Mouse (Mus musculus): ENCODE data around the gene Esr1. TPM values are rescaled to one million over a fixed set of nuclear protein-coding genes. Genes with fewer than 3 reads are reported as not detected.

The Esr1 gene
- polyA plus RNA-seq, 1 experiment from 2014 or later: 0.08 TPM

DNA sequence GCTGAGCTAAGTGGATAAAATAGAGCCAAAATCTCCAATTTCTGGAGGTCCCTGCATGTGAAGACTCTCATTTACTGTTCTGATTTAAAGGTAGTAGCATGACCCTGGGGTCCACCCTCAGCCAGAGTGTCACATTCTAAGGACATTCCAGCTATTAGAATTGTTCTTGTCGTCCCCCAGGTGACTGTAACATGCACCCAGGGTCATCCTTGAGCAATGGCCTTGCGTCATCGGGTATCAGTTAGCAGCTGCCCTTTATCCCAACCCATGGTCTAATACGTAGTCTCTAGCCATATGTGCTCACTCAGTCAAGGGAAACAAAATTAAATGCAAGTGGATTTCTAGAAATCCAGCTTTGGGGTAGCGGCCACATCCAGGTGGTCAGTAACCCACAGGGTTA, 213.0 kb downstream of the Esr1 start:
- no peaks in the 10 kb centered on the region for H3K9me3 ChIP-seq
- no peak overlapping the region for H3K4me3 ChIP-seq
- DNase-seq (ENCODE audit: low spot score): no peak
- no peaks in the 10 kb centered on the region for H3K36me3 ChIP-seq
- H3K4me1 ChIP-seq (replicated peaks): no peaks in the 10 kb centered on the region
- no peaks in the 10 kb centered on the region for H3K27me3 ChIP-seq (ENCODE audit: insufficient read depth, poor library complexity, severe bottlenecking)
- WGBS: 89% methylated on average over 5 of the region's 5 CpGs
- no peak overlapping the region for H3K27ac ChIP-seq

DNA sequence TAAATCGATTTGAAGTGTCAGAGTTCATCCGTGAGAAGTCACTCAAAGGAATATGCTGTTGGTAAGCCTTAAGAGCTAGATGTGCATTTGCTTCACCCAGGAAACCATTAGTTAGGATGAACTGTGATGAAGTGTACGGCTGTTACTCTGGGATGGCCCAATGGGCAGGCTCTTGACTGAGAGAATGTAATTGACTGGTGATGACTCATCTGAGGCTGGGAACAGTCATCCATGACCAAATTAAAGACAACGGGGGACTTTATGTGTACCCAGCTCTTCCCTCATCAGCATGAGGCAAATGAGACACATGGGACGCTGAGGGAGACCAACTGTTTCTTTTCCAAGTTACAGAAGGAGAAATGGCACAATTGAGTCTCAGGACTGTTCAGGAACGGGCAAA, 219.2 kb downstream of the Esr1 start:
- 82% methylated on average over 6 of the region's 6 CpGs for WGBS
- H3K36me3 ChIP-seq: no peaks in the 10 kb centered on the region
- no peaks in the 10 kb centered on the region for H3K27me3 ChIP-seq (ENCODE audit: insufficient read depth, poor library complexity, severe bottlenecking)
- no peak overlapping the region for H3K27ac ChIP-seq
- H3K9me3 ChIP-seq: no peaks in the 10 kb centered on the region
- no peak overlapping the region for H3K4me3 ChIP-seq
- DNase-seq (ENCODE audit: low spot score): no peak
- H3K4me1 ChIP-seq (replicated peaks): no peaks in the 10 kb centered on the region

DNA sequence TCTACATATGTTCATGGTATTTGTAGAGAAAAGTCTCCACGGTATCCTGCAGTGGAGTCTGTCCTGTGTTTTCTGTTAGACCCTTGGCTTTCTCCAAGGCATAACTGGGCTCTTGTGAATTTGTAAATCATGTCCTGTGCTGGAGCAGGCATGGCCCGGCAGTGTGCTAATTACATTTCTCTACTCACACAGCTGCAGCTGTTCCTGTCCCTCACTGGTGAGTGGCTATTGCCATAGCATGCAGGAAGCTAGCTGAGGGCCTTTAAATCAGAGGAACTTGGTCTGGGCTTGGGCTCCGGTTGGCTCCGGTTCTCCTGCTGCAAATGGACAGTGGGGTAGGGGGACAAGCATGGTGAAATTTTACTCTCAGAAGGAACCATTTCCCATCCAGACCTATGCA, 226.7 kb downstream of the Esr1 start:
- WGBS: 91% methylated on average over 4 of the region's 4 CpGs
- no peak for DNase-seq (ENCODE audit: low spot score)

DNA sequence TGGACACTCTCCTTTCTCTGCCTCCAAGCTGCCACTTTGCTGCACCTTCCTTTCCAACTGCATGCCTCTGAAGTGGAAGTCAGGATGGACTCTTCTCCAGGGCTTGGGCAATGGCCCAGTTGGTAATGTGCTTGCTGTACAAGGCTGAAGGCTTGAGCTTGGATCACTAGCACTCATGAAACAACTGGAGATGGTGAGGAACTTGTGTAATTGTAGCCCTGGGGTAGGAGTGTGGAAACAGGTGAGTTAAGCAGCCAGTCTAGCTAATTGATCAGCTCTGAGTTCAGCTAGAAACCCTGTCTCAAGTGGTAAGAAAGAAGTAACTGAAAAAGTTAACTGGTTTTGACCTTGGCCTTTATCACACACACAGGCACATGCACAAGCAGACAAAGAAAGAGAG, 229.6 kb downstream of the Esr1 start:
- DNase-seq (ENCODE audit: low spot score): no peak
- no peaks in the 10 kb centered on the region for H3K36me3 ChIP-seq
- H3K4me1 ChIP-seq (replicated peaks): no peaks in the 10 kb centered on the region

More for the DNA sequence above, 226.7 kb downstream of the Esr1 start:
- no peak overlapping the region for H3K4me3 ChIP-seq
- no peaks in the 10 kb centered on the region for H3K9me3 ChIP-seq
- no peaks in the 10 kb centered on the region for H3K4me1 ChIP-seq (replicated peaks)
- no peak overlapping the region for H3K27ac ChIP-seq
- no peaks in the 10 kb centered on the region for H3K27me3 ChIP-seq (ENCODE audit: insufficient read depth, poor library complexity, severe bottlenecking)
- no peaks in the 10 kb centered on the region for H3K36me3 ChIP-seq

DNA sequence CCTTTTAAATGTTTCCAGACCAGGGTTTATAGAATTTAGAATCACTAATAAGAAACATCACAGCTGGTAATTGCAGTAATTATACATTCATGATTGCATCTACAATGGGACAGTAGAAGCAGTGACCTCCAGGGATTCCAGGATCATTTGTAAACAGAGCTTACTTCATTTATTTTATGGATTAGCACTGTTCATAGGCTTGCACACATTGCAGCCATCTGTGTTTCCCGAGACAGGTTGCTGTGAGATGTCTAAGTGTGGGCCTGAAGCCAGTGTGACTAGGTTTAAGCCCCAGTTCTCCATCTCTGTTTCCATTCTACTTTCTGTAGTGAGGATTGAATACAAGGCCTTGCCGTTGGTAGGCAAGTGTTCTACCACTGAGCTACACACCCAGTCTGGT, 236.1 kb downstream of the Esr1 start:
- Histone ChIP-seq H3K36me3 (no peaks in the 10 kb centered on the region), H3K4me3 (no peak overlapping the region), H3K9me3 (no peaks in the 10 kb centered on the region), H3K27ac (no peak overlapping the region), H3K4me1 (replicated peaks) (no peaks in the 10 kb centered on the region), H3K27me3 (ENCODE audit: insufficient read depth, poor library complexity, severe bottlenecking) (no peaks in the 10 kb centered on the region)
- no peak for DNase-seq (ENCODE audit: low spot score)
- WGBS: 81% methylated on average over 2 of the region's 2 CpGs

More for the DNA sequence above, 229.6 kb downstream of the Esr1 start:
- H3K27me3 ChIP-seq (ENCODE audit: insufficient read depth, poor library complexity, severe bottlenecking): no peaks in the 10 kb centered on the region
- H3K4me3 ChIP-seq: no peak overlapping the region
- no peaks in the 10 kb centered on the region for H3K9me3 ChIP-seq
- H3K27ac ChIP-seq: no peak overlapping the region

DNA sequence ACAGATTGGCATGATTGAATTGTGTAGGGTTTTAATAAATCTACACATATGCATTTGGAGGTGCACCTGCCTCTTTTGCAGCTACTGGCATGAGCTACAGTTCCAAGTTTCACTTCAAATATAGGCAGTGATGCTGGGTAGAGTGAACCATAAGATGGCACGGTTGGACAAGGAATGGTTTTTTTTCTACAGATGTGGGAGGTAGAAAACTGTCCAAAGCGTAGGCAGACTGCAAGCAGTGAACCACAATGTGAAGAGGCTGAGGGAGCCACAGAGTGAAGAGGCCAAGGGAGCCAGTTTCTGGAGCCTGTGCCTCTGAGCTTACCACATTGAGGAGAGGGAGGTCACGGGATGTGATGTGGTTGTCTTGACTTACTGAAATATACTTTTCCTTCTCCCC, 238.5 kb downstream of the Esr1 start:
- Histone ChIP-seq H3K4me3 (no peak overlapping the region), H3K9me3 (no peaks in the 10 kb centered on the region), H3K27me3 (ENCODE audit: insufficient read depth, poor library complexity, severe bottlenecking) (no peaks in the 10 kb centered on the region), H3K27ac (no peak overlapping the region), H3K36me3 (no peaks in the 10 kb centered on the region), H3K4me1 (replicated peaks) (no peaks in the 10 kb centered on the region)
- no peak for DNase-seq (ENCODE audit: low spot score)
- 89% methylated on average over 3 of the region's 3 CpGs for WGBS

DNA sequence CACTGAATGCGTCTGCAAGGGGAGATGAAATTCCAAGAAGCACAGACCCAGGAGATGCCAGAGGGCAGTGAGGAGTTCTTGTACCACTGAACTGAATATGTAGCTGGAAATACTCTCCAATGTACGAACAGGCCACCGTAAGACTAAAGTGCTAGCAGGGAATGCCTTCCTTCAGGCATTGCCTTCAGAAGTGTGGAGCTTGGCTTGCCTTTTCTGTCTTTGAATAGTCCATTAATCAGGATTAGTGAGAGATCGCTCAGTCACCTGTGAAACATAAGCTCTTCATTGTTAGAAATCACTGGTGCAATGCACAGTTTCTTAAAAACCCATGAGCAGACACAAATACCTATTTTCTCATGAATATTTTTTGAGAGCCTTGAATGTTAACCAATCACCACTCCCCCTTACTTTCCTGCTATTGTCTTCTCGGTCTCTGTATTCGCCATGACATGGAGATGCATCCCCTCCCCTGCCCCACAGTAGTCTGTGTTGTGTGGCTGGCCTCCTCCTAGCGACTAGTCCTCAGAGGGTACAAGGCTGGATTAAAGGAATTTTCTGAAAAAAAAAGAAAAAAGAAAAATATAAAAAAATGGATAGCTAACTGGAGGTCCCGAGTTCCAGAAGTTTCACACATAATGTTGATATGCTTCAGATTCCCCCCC, 263.8 kb downstream of the Esr1 start:
- Histone ChIP-seq H3K9me3 (no peaks in the 10 kb centered on the region), H3K4me1 (replicated peaks) (no peaks in the 10 kb centered on the region; the same call in 1 of the 2 replicates), H3K27me3 (ENCODE audit: insufficient read depth, poor library complexity, severe bottlenecking) (no peaks in the 10 kb centered on the region), H3K36me3 (no peaks in the 10 kb centered on the region), H3K4me3 (no peak overlapping the region), H3K27ac (no peak overlapping the region)
- 54% methylated on average over 8 of the region's 8 CpGs for WGBS
- DNase-seq (ENCODE audit: low spot score): no peak

DNA sequence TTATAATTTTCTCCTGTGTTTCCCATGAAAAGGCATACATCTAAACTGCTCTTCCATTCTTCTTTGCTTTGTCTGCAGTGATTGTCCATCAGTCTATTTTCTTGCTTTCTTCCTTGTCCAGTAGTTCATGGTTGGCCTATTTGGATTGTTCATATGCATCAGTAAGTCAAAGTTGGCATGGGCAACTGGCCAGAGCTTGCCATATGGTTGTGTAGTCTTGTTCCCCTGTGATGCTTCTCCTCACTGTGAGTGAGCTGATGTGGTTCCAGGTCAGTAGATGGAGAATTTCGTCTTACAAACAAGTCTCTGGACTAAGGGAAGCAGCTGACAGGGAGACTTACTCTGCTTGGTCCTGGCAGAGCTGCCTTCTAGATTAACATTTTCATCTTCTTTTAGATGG, 270.0 kb downstream of the Esr1 start:
- WGBS: 80% methylated on average over 1 of the region's 1 CpGs
- Histone ChIP-seq H3K36me3 (no peaks in the 10 kb centered on the region), H3K4me1 (replicated peaks) (no peaks in the 10 kb centered on the region), H3K4me3 (no peak overlapping the region), H3K27ac (no peak overlapping the region), H3K9me3 (no peaks in the 10 kb centered on the region), H3K27me3 (ENCODE audit: insufficient read depth, poor library complexity, severe bottlenecking) (no peaks in the 10 kb centered on the region)
- DNase-seq (ENCODE audit: low spot score): no peak

DNA sequence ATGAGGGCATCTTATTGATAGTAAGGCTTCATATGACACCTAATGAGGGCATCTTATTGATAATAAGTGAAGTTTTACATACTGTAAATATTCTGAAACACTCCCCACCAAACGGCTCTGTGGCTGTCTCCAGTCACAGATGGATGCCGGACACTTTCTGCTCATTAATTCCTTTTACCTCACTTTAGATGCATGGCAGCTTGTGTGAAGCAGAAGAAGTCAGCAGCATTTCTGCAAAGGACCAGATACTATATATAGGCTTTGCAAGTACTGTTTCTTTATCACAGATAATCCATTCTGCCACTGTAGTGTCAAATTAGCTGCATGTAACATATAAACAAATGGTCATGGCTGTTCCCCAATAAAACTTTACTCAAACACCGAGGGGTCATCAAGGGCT, 274.1 kb downstream of the Esr1 start:
- 86% methylated on average over 3 of the region's 3 CpGs for WGBS
- Histone ChIP-seq H3K27ac (no peak overlapping the region), H3K9me3 (no peaks in the 10 kb centered on the region), H3K4me3 (no peak overlapping the region), H3K36me3 (no peaks in the 10 kb centered on the region), H3K4me1 (replicated peaks) (no peaks in the 10 kb centered on the region), H3K27me3 (ENCODE audit: insufficient read depth, poor library complexity, severe bottlenecking) (no peaks in the 10 kb centered on the region)
- DNase-seq (ENCODE audit: low spot score): no peak

DNA sequence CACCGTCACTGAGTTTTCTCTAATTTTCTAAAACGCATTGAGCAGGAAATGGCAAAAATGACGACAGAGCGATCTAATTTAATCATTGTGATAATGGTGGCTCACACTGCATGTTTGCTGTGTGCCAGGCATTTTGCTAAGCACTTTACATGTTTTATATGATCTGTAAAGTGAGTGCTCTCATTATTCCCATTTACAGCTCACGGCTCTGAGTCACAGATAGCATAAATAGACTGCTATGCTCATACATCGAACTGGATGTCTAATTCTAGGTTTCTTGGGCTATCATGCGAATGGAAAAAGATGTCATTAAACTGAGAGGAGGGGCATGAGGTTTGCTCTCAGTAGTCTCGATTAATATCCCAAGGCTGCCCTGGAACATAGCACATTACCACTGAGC, 274.6 kb downstream of the Esr1 start:
- Histone ChIP-seq H3K9me3 (no peaks in the 10 kb centered on the region), H3K27ac (no peak overlapping the region), H3K36me3 (no peaks in the 10 kb centered on the region), H3K4me1 (replicated peaks) (no peaks in the 10 kb centered on the region), H3K27me3 (ENCODE audit: insufficient read depth, poor library complexity, severe bottlenecking) (no peaks in the 10 kb centered on the region), H3K4me3 (no peak overlapping the region)
- 91% methylated on average over 8 of the region's 8 CpGs for WGBS
- DNase-seq (ENCODE audit: low spot score): no peak

DNA sequence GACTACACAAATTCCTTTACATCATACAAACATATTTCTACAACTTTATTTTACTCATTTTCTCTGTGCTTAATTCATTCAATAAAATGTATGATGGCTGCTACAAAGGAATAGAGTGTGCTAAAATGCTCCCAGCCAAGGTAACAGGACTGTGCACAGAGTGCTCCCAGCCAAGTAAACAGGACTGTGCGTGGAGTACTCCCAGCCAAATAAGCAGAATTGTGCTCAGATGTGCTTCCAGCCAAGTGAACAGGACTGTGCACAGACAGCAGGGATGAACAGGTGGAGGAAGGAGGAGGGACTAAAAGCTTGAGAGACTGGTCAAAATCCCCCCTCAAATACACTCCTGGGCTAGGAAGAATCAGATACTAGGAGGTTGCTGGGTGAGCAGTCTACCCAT, 282.1 kb downstream of the Esr1 start:
- no peak for DNase-seq (ENCODE audit: low spot score)
- Histone ChIP-seq H3K4me3 (no peak overlapping the region), H3K4me1 (replicated peaks) (no peaks in the 10 kb centered on the region), H3K36me3 (no peaks in the 10 kb centered on the region), H3K27ac (no peak overlapping the region), H3K9me3 (no peaks in the 10 kb centered on the region), H3K27me3 (ENCODE audit: insufficient read depth, poor library complexity, severe bottlenecking) (no peaks in the 10 kb centered on the region)
- WGBS: 45% methylated on average over 1 of the region's 1 CpGs

DNA sequence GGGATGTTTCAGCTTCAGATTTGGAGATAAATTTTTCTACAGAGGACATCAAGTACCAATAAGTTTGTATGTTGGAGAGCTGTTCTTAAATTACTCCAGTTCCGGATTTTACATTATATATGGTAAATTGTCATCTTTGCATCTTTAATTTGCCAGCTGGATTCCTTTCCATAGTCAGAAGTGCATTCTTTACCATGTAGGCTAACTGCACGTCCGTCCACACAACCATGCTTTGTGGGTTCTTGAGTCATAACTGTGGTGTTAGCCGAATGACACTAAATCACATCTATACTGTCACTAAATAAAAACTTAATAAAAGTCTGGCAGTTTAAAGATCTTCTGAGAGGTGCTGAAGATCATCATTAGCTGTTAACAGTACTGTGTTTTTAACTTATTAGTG, 286.4 kb downstream of the Esr1 start:
- H3K4me1 ChIP-seq (replicated peaks): no peaks in the 10 kb centered on the region
- H3K36me3 ChIP-seq: no peaks in the 10 kb centered on the region
- H3K27me3 ChIP-seq (ENCODE audit: insufficient read depth, poor library complexity, severe bottlenecking): no peaks in the 10 kb centered on the region
- no peak overlapping the region for H3K4me3 ChIP-seq
- H3K27ac ChIP-seq: no peak overlapping the region
- 89% methylated on average over 4 of the region's 4 CpGs for WGBS
- H3K9me3 ChIP-seq: no peaks in the 10 kb centered on the region
- no peak for DNase-seq (ENCODE audit: low spot score)

DNA sequence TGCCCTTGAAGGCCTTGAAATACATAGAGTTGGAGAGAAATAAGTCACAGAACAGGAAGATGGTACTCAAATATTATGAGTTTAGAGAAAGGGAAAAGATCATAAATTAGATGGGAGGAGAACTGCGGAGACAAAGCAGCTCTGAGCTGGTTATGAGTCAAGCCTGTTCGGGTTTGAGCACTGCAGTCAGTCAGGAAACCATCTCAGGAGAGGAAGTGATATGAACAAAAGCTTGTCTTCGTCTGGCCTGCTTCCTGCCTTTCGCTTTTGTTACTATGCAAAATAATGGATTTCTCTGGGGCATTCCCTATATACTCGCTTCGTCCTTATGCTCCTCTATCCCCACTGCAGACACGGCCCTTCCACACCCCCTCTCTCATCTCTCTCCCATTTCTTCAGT, 288.9 kb downstream of the Esr1 start:
- Histone ChIP-seq H3K4me3 (no peak overlapping the region), H3K36me3 (no peaks in the 10 kb centered on the region), H3K9me3 (no peaks in the 10 kb centered on the region), H3K4me1 (replicated peaks) (no peaks in the 10 kb centered on the region), H3K27ac (no peak overlapping the region), H3K27me3 (ENCODE audit: insufficient read depth, poor library complexity, severe bottlenecking) (no peaks in the 10 kb centered on the region)
- WGBS: 85% methylated on average over 7 of the region's 7 CpGs
- DNase-seq (ENCODE audit: low spot score): no peak

DNA sequence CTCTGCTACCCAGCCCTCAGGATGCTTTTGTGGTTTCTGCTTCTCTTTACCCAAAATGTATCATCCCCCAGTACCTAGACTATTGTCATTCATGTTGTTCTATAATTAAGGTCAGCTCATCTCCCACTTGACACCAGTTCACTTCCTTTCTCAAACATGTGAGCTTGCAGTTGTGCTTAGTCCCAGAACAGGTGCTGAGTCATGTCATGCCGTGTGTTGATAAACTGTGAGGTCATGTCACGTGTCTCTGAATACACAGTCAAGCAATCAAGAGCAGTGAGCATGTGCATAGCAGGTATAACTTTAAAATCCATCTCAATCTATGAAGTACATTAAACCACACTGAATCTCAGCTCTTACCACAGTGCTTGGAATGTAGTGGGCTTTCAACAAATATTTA, 297.9 kb downstream of the Esr1 start:
- no peaks in the 10 kb centered on the region for H3K36me3 ChIP-seq
- no peak overlapping the region for H3K4me3 ChIP-seq
- 90% methylated on average over 2 of the region's 2 CpGs for WGBS
- H3K27me3 ChIP-seq (ENCODE audit: insufficient read depth, poor library complexity, severe bottlenecking): no peaks in the 10 kb centered on the region
- H3K9me3 ChIP-seq: no peaks in the 10 kb centered on the region
- no peak overlapping the region for H3K27ac ChIP-seq
- no peak for DNase-seq (ENCODE audit: low spot score)
- H3K4me1 ChIP-seq (replicated peaks): no peaks in the 10 kb centered on the region

Data from hindbrain, embryonic 10.5 days (tissue).